ENCODE assay signal across 25 mouse cellular contexts in genomic region chr13:113832947-113833346, GRCm38 (mm10).
"Had no signal": no experiment of that assay in that cellular context is flagged by ENCODE, and none has a peak within 500 bp of the region (broad histone marks: within the 10 kb centered on the region; RNA-seq: fewer than 3 reads in every experiment).

No protein-coding gene starts in this region.

- H3K4me3 ChIP-seq: gastrocnemius, adult 2 months; heart, embryonic 10.5 days; heart, embryonic 12.5 days; hindbrain, embryonic 10.5 days; hindbrain, embryonic 12.5 days; intestine, embryonic 15.5 days; layer of hippocampus, adult 2 months; left cerebral cortex, adult 2 months; limb, embryonic 13.5 days; limb, embryonic 15.5 days; liver, embryonic 12.5 days had no signal

- H3K36me3 ChIP-seq: heart, embryonic 12.5 days; hindbrain, embryonic 10.5 days; hindbrain, embryonic 12.5 days; intestine, embryonic 15.5 days; limb, embryonic 15.5 days; liver, embryonic 12.5 days had no signal

- DNase-seq: gastrocnemius, adult 2 months; gastrocnemius, postnatal 10 days; gastrocnemius, postnatal 25 days; heart, adult 18-20 months; heart, postnatal 10 days; heart, postnatal 4 days; kidney, adult 18-20 months; kidney, adult 8-10 months; kidney, postnatal 25 days; kidney, postnatal 4 days had no signal

- H3K27ac ChIP-seq: gastrocnemius, adult 2 months; heart, embryonic 10.5 days; hindbrain, embryonic 10.5 days; hindbrain, embryonic 12.5 days; hindbrain, embryonic 14.5 days; intestine, embryonic 15.5 days; kidney, postnatal 0 days; layer of hippocampus, adult 2 months; left cerebral cortex, adult 2 months; limb, embryonic 13.5 days; limb, embryonic 15.5 days; liver, embryonic 12.5 days had no signal

- ATAC-seq: hindbrain, embryonic 16.5 days; inflammation-experienced regulatory T-cells, adult 6 months; intestine, embryonic 15.5 days; intestine, postnatal 0 days; liver, embryonic 12.5 days had no signal

- H3K9me3 ChIP-seq: heart, embryonic 10.5 days; hindbrain, embryonic 12.5 days; intestine, embryonic 15.5 days; limb, embryonic 13.5 days; limb, embryonic 15.5 days; liver, embryonic 12.5 days had no signal

- H3K4me2 ChIP-seq: heart, embryonic 12.5 days; hindbrain, embryonic 12.5 days; hindbrain, embryonic 14.5 days; intestine, embryonic 15.5 days; limb, embryonic 13.5 days; limb, embryonic 15.5 days; liver, embryonic 12.5 days had no signal

- H3K27me3 ChIP-seq: heart, embryonic 12.5 days; hindbrain, embryonic 12.5 days; intestine, embryonic 15.5 days; limb, embryonic 13.5 days; limb, embryonic 15.5 days; liver, embryonic 12.5 days had no signal

- H3K9ac ChIP-seq: heart, embryonic 12.5 days; hindbrain, embryonic 12.5 days; hindbrain, embryonic 14.5 days; intestine, embryonic 15.5 days; limb, embryonic 13.5 days; limb, embryonic 15.5 days; liver, embryonic 12.5 days had no signal

- H3K4me1 ChIP-seq: hindbrain, embryonic 12.5 days; intestine, embryonic 15.5 days had no signal
